Mouse (Mus musculus): ENCODE results near the gene Ttll11. TPM values are rescaled to one million over a fixed set of nuclear protein-coding genes. Genes with fewer than 3 reads are reported as not detected.
A peak's percentile ranks its signal among the peaks of the same experiment; 100 is the strongest.

Gene Ttll11
- polyA plus RNA-seq, 1 experiment from 2014 or later: 6.1 TPM

- Histone ChIP-seq H3K9me3 (ENCODE audit: control insufficient read depth, low read length) (no peaks in the 10 kb centered on the region), H3K27me3 (ENCODE audit: control insufficient read depth, insufficient read depth, low read length) (no peaks in the 10 kb centered on the region), H3K36me3 (ENCODE audit: control insufficient read depth, insufficient read depth, low read length) (no peaks in the 10 kb centered on the region), H3K4me1 (ENCODE audit: control insufficient read depth, insufficient read depth, low read length) (peaks cover 3% of the 10 kb centered on the region; the same call in 1 of the 2 replicates), H3K4me2 (ENCODE audit: low read depth, low read length) (no peak overlapping the region), H3K4me3 (ENCODE audit: low read depth, low read length) (no peak overlapping the region), H3K27ac (ENCODE audit: low read depth, low read length) (no peak overlapping the region), H3K9ac (replicated peaks; ENCODE audit: low read depth, low read length) (no peak overlapping the region)
- WGBS: 69% methylated on average over 7 of the region's 7 CpGs
- 0 out of 2 replicates have a peak, but pooled peaks have one; percentile 54 for ATAC-seq (ENCODE audit: low read depth)
Measured at GRCm38 (mm10) chr2:35859708-35860393, 119.9 kb downstream of the Ttll11 start.

GRCm38 (mm10) chr2:35858281-35858680 lies 121.4 kb downstream of the Ttll11 start:
- Histone ChIP-seq H3K9me3 (ENCODE audit: control insufficient read depth, low read length) (no peaks in the 10 kb centered on the region), H3K4me3 (ENCODE audit: low read depth, low read length) (no peak overlapping the region), H3K4me1 (ENCODE audit: control insufficient read depth, insufficient read depth, low read length) (peaks cover 3% of the 10 kb centered on the region; the same call in 1 of the 2 replicates), H3K4me2 (ENCODE audit: low read depth, low read length) (no peak overlapping the region), H3K27ac (ENCODE audit: low read depth, low read length) (no peak overlapping the region), H3K36me3 (ENCODE audit: control insufficient read depth, insufficient read depth, low read length) (no peaks in the 10 kb centered on the region), H3K9ac (replicated peaks; ENCODE audit: low read depth, low read length) (no peak overlapping the region), H3K27me3 (ENCODE audit: control insufficient read depth, insufficient read depth, low read length) (no peaks in the 10 kb centered on the region)
- WGBS: 77% methylated on average over 6 of the region's 6 CpGs
- ATAC-seq (ENCODE audit: low read depth): no peak

GRCm38 (mm10) chr2:35856901-35857300 lies 122.8 kb downstream of the Ttll11 start:
- Histone ChIP-seq H3K36me3 (ENCODE audit: control insufficient read depth, insufficient read depth, low read length) (no peaks in the 10 kb centered on the region), H3K9me3 (ENCODE audit: control insufficient read depth, low read length) (no peaks in the 10 kb centered on the region), H3K4me3 (ENCODE audit: low read depth, low read length) (no peak overlapping the region), H3K27me3 (ENCODE audit: control insufficient read depth, insufficient read depth, low read length) (no peaks in the 10 kb centered on the region), H3K4me2 (ENCODE audit: low read depth, low read length) (no peak overlapping the region), H3K27ac (ENCODE audit: low read depth, low read length) (no peak overlapping the region), H3K9ac (replicated peaks; ENCODE audit: low read depth, low read length) (no peak overlapping the region), H3K4me1 (ENCODE audit: control insufficient read depth, insufficient read depth, low read length) (peaks cover 3% of the 10 kb centered on the region; the same call in 1 of the 2 replicates)
- ATAC-seq (ENCODE audit: low read depth): no peak
- 92% methylated on average over 2 of the region's 2 CpGs for WGBS

- no peaks in the 10 kb centered on the region for H3K27me3 ChIP-seq (ENCODE audit: control insufficient read depth, insufficient read depth, low read length)
- H3K4me3 ChIP-seq (ENCODE audit: low read depth, low read length): no peak overlapping the region
- H3K9ac ChIP-seq (replicated peaks; ENCODE audit: low read depth, low read length): no peak overlapping the region
- ATAC-seq (ENCODE audit: low read depth): no peak
- H3K9me3 ChIP-seq (ENCODE audit: control insufficient read depth, low read length): no peaks in the 10 kb centered on the region
- no peak overlapping the region for H3K27ac ChIP-seq (ENCODE audit: low read depth, low read length)
- H3K36me3 ChIP-seq (ENCODE audit: control insufficient read depth, insufficient read depth, low read length): no peaks in the 10 kb centered on the region
- no peak overlapping the region for H3K4me2 ChIP-seq (ENCODE audit: low read depth, low read length)
- no peaks in the 10 kb centered on the region; the same call in 1 of the 2 replicates for H3K4me1 ChIP-seq (ENCODE audit: control insufficient read depth, insufficient read depth, low read length)
- 37% methylated on average over 5 of the region's 5 CpGs for WGBS
Measured at GRCm38 (mm10) chr2:35854877-35855276, 124.8 kb downstream of the Ttll11 start.

GRCm38 (mm10) chr2:35852971-35853370 lies 126.7 kb downstream of the Ttll11 start:
- ATAC-seq (ENCODE audit: low read depth): no peak
- Histone ChIP-seq H3K27ac (ENCODE audit: low read depth, low read length) (no peak overlapping the region), H3K36me3 (ENCODE audit: control insufficient read depth, insufficient read depth, low read length) (no peaks in the 10 kb centered on the region), H3K4me1 (ENCODE audit: control insufficient read depth, insufficient read depth, low read length) (no peaks in the 10 kb centered on the region; the same call in 1 of the 2 replicates), H3K4me2 (ENCODE audit: low read depth, low read length) (no peak overlapping the region), H3K27me3 (ENCODE audit: control insufficient read depth, insufficient read depth, low read length) (no peaks in the 10 kb centered on the region), H3K9ac (replicated peaks; ENCODE audit: low read depth, low read length) (no peak overlapping the region), H3K4me3 (ENCODE audit: low read depth, low read length) (no peak overlapping the region), H3K9me3 (ENCODE audit: control insufficient read depth, low read length) (no peaks in the 10 kb centered on the region)
- WGBS: 71% methylated on average over 4 of the region's 4 CpGs

GRCm38 (mm10) chr2:35852164-35852509 lies 127.6 kb downstream of the Ttll11 start:
- Histone ChIP-seq H3K4me3 (ENCODE audit: low read depth, low read length) (no peak overlapping the region), H3K27me3 (ENCODE audit: control insufficient read depth, insufficient read depth, low read length) (no peaks in the 10 kb centered on the region), H3K4me1 (ENCODE audit: control insufficient read depth, insufficient read depth, low read length) (no peaks in the 10 kb centered on the region; the same call in 1 of the 2 replicates), H3K9ac (replicated peaks; ENCODE audit: low read depth, low read length) (no peak overlapping the region), H3K36me3 (ENCODE audit: control insufficient read depth, insufficient read depth, low read length) (no peaks in the 10 kb centered on the region), H3K4me2 (ENCODE audit: low read depth, low read length) (no peak overlapping the region), H3K27ac (ENCODE audit: low read depth, low read length) (no peak overlapping the region), H3K9me3 (ENCODE audit: control insufficient read depth, low read length) (no peaks in the 10 kb centered on the region)
- ATAC-seq (ENCODE audit: low read depth): no peak
- 72% methylated on average over 3 of the region's 3 CpGs for WGBS

- H3K9ac ChIP-seq (replicated peaks; ENCODE audit: low read depth, low read length): no peak overlapping the region
Measured at GRCm38 (mm10) chr2:35851420-35852163, 128.1 kb downstream of the Ttll11 start.

GRCm38 (mm10) chr2:35849632-35850230 lies 130.0 kb downstream of the Ttll11 start:
- Histone ChIP-seq H3K9me3 (ENCODE audit: control insufficient read depth, low read length) (no peaks in the 10 kb centered on the region), H3K4me3 (ENCODE audit: low read depth, low read length) (no peak overlapping the region), H3K9ac (replicated peaks; ENCODE audit: low read depth, low read length) (no peak overlapping the region), H3K36me3 (ENCODE audit: control insufficient read depth, insufficient read depth, low read length) (no peaks in the 10 kb centered on the region), H3K4me1 (ENCODE audit: control insufficient read depth, insufficient read depth, low read length) (no peaks in the 10 kb centered on the region; the same call in 1 of the 2 replicates), H3K4me2 (ENCODE audit: low read depth, low read length) (no peak overlapping the region), H3K27me3 (ENCODE audit: control insufficient read depth, insufficient read depth, low read length) (no peaks in the 10 kb centered on the region), H3K27ac (ENCODE audit: low read depth, low read length) (no peak overlapping the region)
- WGBS: 34% methylated on average over 10 of the region's 10 CpGs
- peak; percentile 58 for ATAC-seq (ENCODE audit: low read depth)

More at GRCm38 (mm10) chr2:35851420-35852163, 128.1 kb downstream of the Ttll11 start:
- H3K27me3 ChIP-seq (ENCODE audit: control insufficient read depth, insufficient read depth, low read length): no peaks in the 10 kb centered on the region
- no peak overlapping the region for H3K4me3 ChIP-seq (ENCODE audit: low read depth, low read length)
- ATAC-seq (ENCODE audit: low read depth): no peak
- H3K36me3 ChIP-seq (ENCODE audit: control insufficient read depth, insufficient read depth, low read length): no peaks in the 10 kb centered on the region
- no peaks in the 10 kb centered on the region; the same call in 1 of the 2 replicates for H3K4me1 ChIP-seq (ENCODE audit: control insufficient read depth, insufficient read depth, low read length)
- WGBS: 35% methylated on average over 17 of the region's 17 CpGs
- H3K9me3 ChIP-seq (ENCODE audit: control insufficient read depth, low read length): no peaks in the 10 kb centered on the region
- no peak overlapping the region for H3K27ac ChIP-seq (ENCODE audit: low read depth, low read length)
- no peak overlapping the region for H3K4me2 ChIP-seq (ENCODE audit: low read depth, low read length)

Measured in neural tube, embryonic 14.5 days (tissue).